Mouse (Mus musculus) ovary, postnatal 10 days (tissue): ENCODE measurements around the gene Clmn.

ENCODE experiments used
- DNase-seq: peaks from one replicate; pipeline ENCODE4 v3.0.0; 2022; ENCODE audit warnings: low spot score

Gene Clmn

GRCm38 (mm10) chr12:104879577-104879989, 14.7 kb upstream of the Clmn start:
- DNase-seq, result no peak

GRCm38 (mm10) chr12:104876053-104876452, 11.2 kb upstream of the Clmn start:
- DNase-seq, result no peak

- no peak for DNase-seq
These were observed 7.1 kb upstream of the Clmn start for GRCm38 (mm10) chr12:104871987-104872386.

GRCm38 (mm10) chr12:104869737-104870136, 4.9 kb upstream of the Clmn start:
- no peak for DNase-seq

GRCm38 (mm10) chr12:104868430-104868829, 3.6 kb upstream of the Clmn start:
- DNase-seq, result no peak

- no peak for DNase-seq
These were observed 3.0 kb upstream of the Clmn start for GRCm38 (mm10) chr12:104867851-104868250.

GRCm38 (mm10) chr12:104865166-104865535, 275 bp upstream of the Clmn start:
- no peak for DNase-seq

GRCm38 (mm10) chr12:104863653-104864052, 1.2 kb downstream of the Clmn start:
- no peak for DNase-seq

- DNase-seq, result no peak
These were observed 5.7 kb downstream of the Clmn start for GRCm38 (mm10) chr12:104859140-104859539.

GRCm38 (mm10) chr12:104858732-104859131, 6.1 kb downstream of the Clmn start:
- DNase-seq, result no peak

GRCm38 (mm10) chr12:104857614-104858013, 7.3 kb downstream of the Clmn start:
- DNase-seq, result no peak

GRCm38 (mm10) chr12:104856540-104856939, 8.3 kb downstream of the Clmn start:
- DNase-seq, result no peak

GRCm38 (mm10) chr12:104855548-104855947, 9.3 kb downstream of the Clmn start:
- DNase-seq, result no peak

- DNase-seq, result no peak
These were observed 10.1 kb downstream of the Clmn start for GRCm38 (mm10) chr12:104854826-104855225.

- DNase-seq, result no peak
These were observed 11.5 kb downstream of the Clmn start for GRCm38 (mm10) chr12:104853374-104853773.

- DNase-seq, result no peak
These were observed 13.0 kb downstream of the Clmn start for GRCm38 (mm10) chr12:104851711-104852508.

- DNase-seq, result no peak
These were observed 14.8 kb downstream of the Clmn start for GRCm38 (mm10) chr12:104850119-104850518.

- no peak for DNase-seq
These were observed 16.2 kb downstream of the Clmn start for GRCm38 (mm10) chr12:104848667-104849066.

- no peak for DNase-seq
These were observed 17.6 kb downstream of the Clmn start for GRCm38 (mm10) chr12:104847227-104847626.

GRCm38 (mm10) chr12:104845707-104846106, 19.2 kb downstream of the Clmn start:
- DNase-seq, result no peak

GRCm38 (mm10) chr12:104844989-104845388, 19.9 kb downstream of the Clmn start:
- DNase-seq, result no peak

- DNase-seq, result no peak
These were observed 20.6 kb downstream of the Clmn start for GRCm38 (mm10) chr12:104844279-104844678.

GRCm38 (mm10) chr12:104841256-104841655, 23.6 kb downstream of the Clmn start:
- DNase-seq, result no peak

- no peak for DNase-seq
These were observed 25.9 kb downstream of the Clmn start for GRCm38 (mm10) chr12:104838987-104839386.
